Mouse (Mus musculus) stomach, embryonic 15.5 days (tissue): Measurements from ENCODE around the gene Ror1. TPM values are rescaled to one million over a fixed set of nuclear protein-coding genes. Genes with fewer than 3 reads are reported as not detected.

Source experiments
- ATAC-seq: fragments of 200-750 bp; cut with Nextera tagmentation; 2 replicates; pipeline ENCODE4 v1.8.0; 2017; ENCODE audit warnings: low read depth, moderate number of reproducible peaks, moderate TSS enrichment; ENCODE audit not compliant: insufficient read depth, low FRiP score
- H3K27ac ChIP-seq: fragments of 300-500 bp; sonication (generic); 2 replicates; pipeline ENCODE4 v1.5.1; 2015; ENCODE audit warnings: mild to moderate bottlenecking, inconsistent platforms
- H3K27me3 ChIP-seq: fragments of 300-500 bp; sonication (generic); replicated peaks from 2 replicates; pipeline ENCODE4 v1.6.1; 2015; ENCODE audit warnings: inconsistent platforms
- H3K36me3 ChIP-seq: fragments of 300-500 bp; sonication (generic); 2 replicates; pipeline ENCODE4 v1.6.1; 2015; ENCODE audit warnings: inconsistent platforms
- H3K4me1 ChIP-seq: fragments of 300-500 bp; sonication (generic); 2 replicates; pipeline ENCODE4 v1.6.1; 2015; ENCODE audit warnings: inconsistent platforms
- H3K4me2 ChIP-seq: fragments of 300-500 bp; sonication (generic); 2 replicates; pipeline ENCODE4 v1.6.1; 2015; ENCODE audit warnings: mild to moderate bottlenecking, inconsistent platforms
- H3K4me3 ChIP-seq: fragments of 300-500 bp; sonication (generic); replicated peaks from 2 replicates; pipeline ENCODE4 v1.5.1; 2015; ENCODE audit warnings: inconsistent platforms
- H3K9ac ChIP-seq: fragments of 300-500 bp; sonication (generic); 2 replicates; pipeline ENCODE4 v1.6.1; 2015; ENCODE audit warnings: inconsistent platforms
- H3K9me3 ChIP-seq: fragments of 300-500 bp; sonication (generic); 2 replicates; pipeline ENCODE4 v1.6.1; 2016; ENCODE audit warnings: inconsistent platforms
- WGBS: fragments of 180-500 bp; shearing (Covaris S2); methylation state at CpG from one replicate; pipeline ENCODE4 v1.1.7; 2015; 5-methylcytosine and 5-hydroxymethylcytosine counted together
- polyA plus RNA-seq: library from polyadenylated mRNA; unstranded; fragments of >200 nt; fragmentation: Nextera tagmentation; extraction: Ambion mirVana; gene quantifications from 2 replicates; pipeline ENCODE4 v1.2.1, GENCODE M21; 2015

The Ror1 gene
- polyA plus RNA-seq, 1 experiment from 2014 or later = 9.4 TPM

DNA sequence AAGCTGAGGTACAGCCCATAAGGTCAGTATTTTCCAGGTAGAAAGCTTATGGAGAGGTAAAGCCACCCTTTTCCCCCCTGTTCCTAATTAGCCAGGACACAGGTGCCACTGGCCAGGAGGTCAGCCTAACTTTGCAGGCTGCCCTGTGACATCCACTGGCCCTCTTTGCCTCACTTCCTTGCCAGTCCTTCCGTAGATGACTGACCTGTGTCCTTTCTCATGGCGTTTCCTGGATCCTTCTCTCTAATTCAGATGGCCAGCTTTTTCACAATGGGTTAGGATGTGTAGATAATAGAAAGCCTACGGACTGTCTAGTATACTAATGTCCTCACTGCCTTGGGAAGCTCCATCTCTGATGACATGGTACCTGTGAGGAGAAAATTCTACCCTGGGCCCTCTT is 177.8 kb downstream of the Ror1 start:
- Histone ChIP-seq H3K27me3 (no peaks in the 10 kb centered on the region), H3K36me3 (no peaks in the 10 kb centered on the region), H3K27ac (no peak overlapping the region), H3K9ac (no peak overlapping the region), H3K9me3 (no peaks in the 10 kb centered on the region), H3K4me1 (no peaks in the 10 kb centered on the region; the same call in 1 of the 2 replicates), H3K4me3 (no peak overlapping the region), H3K4me2 (no peak overlapping the region)
- no peak for ATAC-seq
- WGBS = 93% methylated on average over 3 of the region's 3 CpGs

DNA sequence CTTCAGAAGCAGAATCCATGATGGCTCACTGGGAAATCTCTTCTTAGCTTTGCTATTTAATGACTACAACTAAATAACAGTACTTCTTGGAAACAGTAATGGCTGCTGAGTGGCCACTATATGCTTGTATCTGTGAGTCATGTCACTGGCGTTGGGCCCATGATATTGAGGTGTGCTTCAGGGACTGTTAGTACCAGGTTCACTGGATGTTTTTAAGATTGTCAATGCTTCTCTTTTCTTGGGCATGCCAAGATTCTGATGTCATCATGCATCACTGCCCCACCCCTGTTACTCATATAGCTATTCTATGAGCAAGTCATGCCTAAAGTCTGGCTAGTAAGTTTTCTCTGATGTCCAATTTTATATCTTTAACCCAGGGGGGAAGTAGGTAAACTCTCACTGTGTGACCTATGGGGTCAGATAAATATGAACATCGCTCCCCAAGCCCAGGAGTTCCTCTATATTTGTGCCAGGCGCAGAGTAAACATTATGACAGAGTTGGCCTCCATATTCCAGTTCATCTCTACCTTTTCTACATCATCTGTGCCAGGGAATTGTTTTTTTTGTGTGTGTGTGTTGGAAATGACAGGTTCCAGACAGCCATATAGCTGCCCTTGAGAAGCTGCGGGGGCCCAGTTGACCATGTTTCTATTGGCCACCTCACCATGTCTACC is 178.4 kb downstream of the Ror1 start:
- Histone ChIP-seq H3K4me3 (no peak overlapping the region), H3K4me1 (no peaks in the 10 kb centered on the region; the same call in 1 of the 2 replicates), H3K9me3 (no peaks in the 10 kb centered on the region), H3K4me2 (no peak overlapping the region), H3K27me3 (no peaks in the 10 kb centered on the region), H3K27ac (no peak overlapping the region), H3K36me3 (no peaks in the 10 kb centered on the region), H3K9ac (no peak overlapping the region)
- no peak for ATAC-seq
- WGBS = 93% methylated on average over 4 of the region's 4 CpGs

DNA sequence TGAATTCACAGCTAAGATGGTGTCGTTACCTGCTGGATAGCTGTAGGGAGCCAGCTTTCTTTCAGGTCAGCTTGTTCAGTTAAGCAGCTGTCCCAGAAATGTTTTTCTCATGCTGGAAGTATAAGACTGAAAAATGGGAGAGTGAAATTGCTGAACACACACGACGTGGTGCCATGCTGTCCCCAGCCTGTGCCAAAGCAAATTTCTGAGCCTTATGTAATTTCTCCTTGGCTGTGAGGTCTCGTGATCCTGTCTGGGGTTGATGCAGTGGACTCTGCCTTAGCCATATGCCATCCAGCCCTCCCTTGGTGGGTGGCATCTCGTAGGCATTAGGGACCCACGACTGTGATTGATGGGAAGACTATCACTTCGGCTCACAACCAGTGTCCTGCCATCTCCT is 180.9 kb downstream of the Ror1 start:
- H3K27ac ChIP-seq = no peak overlapping the region
- no peak overlapping the region for H3K9ac ChIP-seq
- no peaks in the 10 kb centered on the region for H3K27me3 ChIP-seq
- H3K36me3 ChIP-seq = no peaks in the 10 kb centered on the region
- no peaks in the 10 kb centered on the region for H3K9me3 ChIP-seq
- WGBS = 68% methylated on average over 7 of the region's 7 CpGs
- no peak overlapping the region for H3K4me3 ChIP-seq
- no peaks in the 10 kb centered on the region for H3K4me1 ChIP-seq
- H3K4me2 ChIP-seq = no peak overlapping the region
- no peak for ATAC-seq

DNA sequence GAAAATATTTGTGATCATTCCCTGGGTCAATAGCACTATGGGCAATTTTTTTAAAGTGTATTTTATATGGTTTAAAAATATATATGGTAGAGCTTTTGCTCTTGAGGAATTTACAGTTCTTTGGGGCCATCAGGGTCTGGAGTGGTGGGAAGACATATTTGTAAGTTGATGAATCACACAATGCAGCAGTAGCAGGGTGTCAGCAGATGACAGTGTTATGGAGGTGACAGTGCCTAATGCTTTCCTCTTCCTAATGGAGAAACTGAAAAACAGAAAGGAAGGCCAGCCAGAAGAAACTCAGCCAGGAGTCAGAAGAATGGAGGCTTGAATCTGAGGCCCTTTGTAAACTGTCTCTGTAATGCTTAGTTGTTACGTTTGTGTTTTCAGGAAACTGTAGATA is 181.4 kb downstream of the Ror1 start:
- no peak overlapping the region for H3K4me3 ChIP-seq
- no peak overlapping the region for H3K9ac ChIP-seq
- H3K27ac ChIP-seq = no peak overlapping the region
- no peak overlapping the region for H3K4me2 ChIP-seq
- H3K9me3 ChIP-seq = no peaks in the 10 kb centered on the region
- no peaks in the 10 kb centered on the region for H3K4me1 ChIP-seq
- no peaks in the 10 kb centered on the region for H3K27me3 ChIP-seq
- H3K36me3 ChIP-seq = no peaks in the 10 kb centered on the region
- WGBS = 69% methylated on average over 1 of the region's 1 CpGs
- no peak for ATAC-seq

DNA sequence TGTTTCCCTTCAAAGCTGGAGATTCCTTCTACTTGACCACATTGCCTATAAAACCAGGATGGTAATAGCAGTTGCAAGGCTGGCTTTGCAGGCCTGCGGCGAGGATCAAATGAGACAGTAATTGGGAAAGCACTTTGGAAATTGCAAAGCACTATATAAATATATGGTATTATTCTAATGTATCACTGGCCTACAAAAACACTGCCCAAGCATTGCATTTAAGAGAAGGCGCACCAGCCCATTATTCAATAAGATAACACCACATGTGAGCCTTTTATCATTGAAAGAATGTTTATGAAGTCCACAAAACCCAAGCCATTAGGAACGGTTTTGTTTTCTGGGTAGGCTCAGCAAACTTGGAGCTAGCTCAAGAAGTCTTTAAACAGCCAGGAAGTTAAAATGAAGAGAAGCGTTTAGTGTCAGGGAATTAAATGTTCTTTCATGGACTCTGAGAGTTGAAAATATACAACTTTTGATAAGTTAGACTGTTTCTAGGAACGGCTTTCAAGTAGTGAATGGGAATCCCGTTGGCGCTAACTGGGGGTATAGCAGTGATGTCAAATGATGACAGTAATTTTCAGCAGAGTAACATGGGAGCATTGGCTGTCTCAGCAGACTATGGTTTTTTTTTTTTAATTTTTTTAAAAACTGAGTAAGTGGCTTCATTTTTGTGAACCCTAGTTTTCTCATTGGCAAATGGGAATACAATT is 187.7 kb downstream of the Ror1 start:
- Histone ChIP-seq H3K4me2 (no peak overlapping the region), H3K9me3 (no peaks in the 10 kb centered on the region), H3K36me3 (no peaks in the 10 kb centered on the region), H3K4me1 (peaks cover 8% of the 10 kb centered on the region; the same call in 1 of the 2 replicates), H3K9ac (no peak overlapping the region), H3K27me3 (no peaks in the 10 kb centered on the region), H3K27ac (no peak overlapping the region; the same call in 1 of the 2 replicates), H3K4me3 (no peak overlapping the region)
- ATAC-seq = peak; percentile 31; the same call in 1 of the 2 replicates
- 44% methylated on average over 8 of the region's 8 CpGs for WGBS

DNA sequence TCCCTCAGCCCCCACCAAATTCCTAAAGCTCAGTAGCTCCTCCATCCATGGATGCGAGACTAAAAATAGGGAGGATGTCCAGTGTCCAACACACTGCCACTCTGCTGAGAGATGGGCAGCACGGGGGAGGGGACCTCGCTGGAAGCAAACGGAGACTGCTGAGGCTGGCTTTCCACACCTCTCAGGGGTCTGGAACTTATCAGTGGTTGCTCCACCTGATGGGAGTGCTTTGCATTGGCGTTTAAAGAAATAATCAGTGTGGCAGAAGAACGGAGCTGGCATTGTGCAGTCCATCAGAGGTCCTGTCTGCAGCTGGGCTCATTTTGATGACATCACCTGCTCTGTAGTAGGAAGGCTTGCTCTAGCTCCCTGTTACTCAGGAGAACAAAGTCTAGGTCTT is 188.9 kb downstream of the Ror1 start:
- Histone ChIP-seq H3K27me3 (no peaks in the 10 kb centered on the region), H3K4me1 (peaks cover 8% of the 10 kb centered on the region; the same call in 1 of the 2 replicates), H3K9me3 (no peaks in the 10 kb centered on the region), H3K27ac (no peak overlapping the region), H3K4me2 (no peak overlapping the region), H3K4me3 (no peak overlapping the region), H3K9ac (no peak overlapping the region), H3K36me3 (no peaks in the 10 kb centered on the region)
- ATAC-seq = no peak
- WGBS = 67% methylated on average over 6 of the region's 6 CpGs

- H3K27me3 ChIP-seq = no peaks in the 10 kb centered on the region
- WGBS = 59% methylated on average over 7 of the region's 7 CpGs
These were observed 190.5 kb downstream of the Ror1 start for GRCm38 (mm10) chr4:100286111-100286541.

GRCm38 (mm10) chr4:100286800-100287199 is 191.2 kb downstream of the Ror1 start:
- Histone ChIP-seq H3K27me3 (no peaks in the 10 kb centered on the region), H3K9ac (no peak overlapping the region), H3K27ac (no peak overlapping the region), H3K4me2 (no peak overlapping the region), H3K36me3 (no peaks in the 10 kb centered on the region), H3K4me1 (peaks cover 8% of the 10 kb centered on the region; the same call in 1 of the 2 replicates), H3K4me3 (no peak overlapping the region), H3K9me3 (no peaks in the 10 kb centered on the region)
- ATAC-seq = no peak

More at GRCm38 (mm10) chr4:100286111-100286541, 190.5 kb downstream of the Ror1 start:
- no peak overlapping the region for H3K9ac ChIP-seq
- H3K27ac ChIP-seq = no peak overlapping the region
- no peak overlapping the region for H3K4me2 ChIP-seq
- ATAC-seq = no peak
- H3K9me3 ChIP-seq = no peaks in the 10 kb centered on the region
- H3K4me1 ChIP-seq = peaks cover 8% of the 10 kb centered on the region; the same call in 1 of the 2 replicates
- H3K36me3 ChIP-seq = no peaks in the 10 kb centered on the region
- no peak overlapping the region for H3K4me3 ChIP-seq

- Histone ChIP-seq H3K9me3 (no peaks in the 10 kb centered on the region), H3K4me3 (no peak overlapping the region), H3K9ac (no peak overlapping the region), H3K4me2 (no peak overlapping the region), H3K4me1 (peaks cover 8% of the 10 kb centered on the region; the same call in 1 of the 2 replicates), H3K27me3 (no peaks in the 10 kb centered on the region), H3K27ac (no peak overlapping the region), H3K36me3 (no peaks in the 10 kb centered on the region)
- WGBS = 28% methylated on average over 4 of the region's 4 CpGs
- ATAC-seq = 0 out of 2 replicates have a peak, but pooled peaks have one; percentile 13
These were observed 192.2 kb downstream of the Ror1 start for GRCm38 (mm10) chr4:100287829-100288228.

DNA sequence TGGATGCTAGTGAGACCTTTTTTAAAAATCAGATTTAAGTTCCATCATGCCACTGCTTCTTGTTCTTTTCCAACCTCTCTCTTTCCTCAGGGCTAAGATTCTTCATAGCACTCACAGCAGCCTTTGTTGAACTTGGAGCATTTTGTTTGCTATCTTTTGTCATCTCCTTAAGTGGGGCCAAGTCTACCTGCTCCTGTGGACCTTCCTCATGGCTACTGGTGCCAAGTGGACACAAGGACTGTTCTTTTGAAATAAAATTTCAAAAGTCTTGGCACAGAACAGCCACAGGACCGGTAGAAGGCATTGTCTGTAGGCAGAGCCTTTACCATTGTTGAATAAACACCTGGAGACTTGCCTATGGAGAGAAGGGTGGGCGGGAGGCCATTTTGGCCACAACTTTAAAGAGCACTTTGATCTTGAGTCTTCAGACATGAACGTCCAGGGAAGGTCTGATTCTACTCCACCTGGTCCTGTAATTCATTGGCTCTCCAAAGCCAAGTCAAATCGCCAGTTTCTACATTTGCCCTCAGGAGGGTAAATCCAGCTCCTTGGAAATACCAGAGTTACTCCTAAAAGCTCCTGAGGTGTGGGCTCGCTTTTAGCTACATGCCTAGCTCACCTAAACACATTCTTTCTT is 195.5 kb downstream of the Ror1 start:
- Histone ChIP-seq H3K27me3 (no peaks in the 10 kb centered on the region), H3K4me3 (no peak overlapping the region), H3K4me1 (0 out of 2 replicates have a peak, but pooled peaks cover 2% of the 10 kb centered on the region), H3K27ac (no peak overlapping the region), H3K4me2 (no peak overlapping the region), H3K9ac (no peak overlapping the region), H3K36me3 (no peaks in the 10 kb centered on the region), H3K9me3 (no peaks in the 10 kb centered on the region)
- ATAC-seq = no peak
- 75% methylated on average over 5 of the region's 5 CpGs for WGBS

GRCm38 (mm10) chr4:100297678-100298077 is 202.1 kb downstream of the Ror1 start:
- Histone ChIP-seq H3K9me3 (no peaks in the 10 kb centered on the region), H3K36me3 (no peaks in the 10 kb centered on the region), H3K4me1 (peaks cover 4% of the 10 kb centered on the region; the same call in 1 of the 2 replicates), H3K9ac (no peak overlapping the region), H3K27ac (no peak overlapping the region), H3K27me3 (no peaks in the 10 kb centered on the region), H3K4me3 (no peak overlapping the region), H3K4me2 (no peak overlapping the region)
- WGBS = 46% methylated on average over 6 of the region's 6 CpGs
- ATAC-seq = no peak

GRCm38 (mm10) chr4:100298566-100298965 is 203.0 kb downstream of the Ror1 start:
- H3K27me3 ChIP-seq = no peaks in the 10 kb centered on the region
- no peaks in the 10 kb centered on the region for H3K36me3 ChIP-seq
- H3K4me1 ChIP-seq = peaks cover 4% of the 10 kb centered on the region; the same call in 1 of the 2 replicates
- no peak for ATAC-seq
- H3K27ac ChIP-seq = no peak overlapping the region
- 76% methylated on average over 5 of the region's 5 CpGs for WGBS
- H3K4me3 ChIP-seq = no peak overlapping the region
- no peaks in the 10 kb centered on the region for H3K9me3 ChIP-seq
- H3K9ac ChIP-seq = no peak overlapping the region
- H3K4me2 ChIP-seq = no peak overlapping the region
